Mouse (Mus musculus) forebrain, embryonic 12.5 days (tissue): ENCODE results near the gene Sox6. TPM values are rescaled to one million over a fixed set of nuclear protein-coding genes. Genes with fewer than 3 reads are reported as not detected.
A peak's percentile ranks its signal among the peaks of the same experiment; 100 is the strongest.
"Not testable (repeated sequence)": the region's sequence is repeated elsewhere in the genome, so short reads cannot be mapped to it uniquely, and the experiment has no call there.

Source experiments
- ATAC-seq: fragments of 200-750 bp; cut with Nextera tagmentation; 2 replicates; pipeline ENCODE4 v1.8.0; 2017; ENCODE audit warnings: moderate TSS enrichment; ENCODE audit not compliant: low FRiP score
- H3K27ac ChIP-seq: fragments of 300-500 bp; sonication (generic); 2 replicates; pipeline ENCODE4 v1.5.1; 2016; ENCODE audit warnings: mild to moderate bottlenecking
- H3K27me3 ChIP-seq: fragments of 300-500 bp; sonication (generic); 2 replicates; pipeline ENCODE4 v1.6.1; 2016; ENCODE audit warnings: mild to moderate bottlenecking
- H3K36me3 ChIP-seq: fragments of 300-500 bp; sonication (generic); replicated peaks from 2 replicates; pipeline ENCODE4 v1.6.1; 2016; ENCODE audit warnings: mild to moderate bottlenecking
- H3K4me1 ChIP-seq: fragments of 300-500 bp; sonication (generic); 2 replicates; pipeline ENCODE4 v1.6.1; 2016
- H3K4me2 ChIP-seq: fragments of 300-500 bp; sonication (generic); 2 replicates; pipeline ENCODE4 v1.6.1; 2016; ENCODE audit warnings: mild to moderate bottlenecking, moderate library complexity
- H3K4me3 ChIP-seq: fragments of 300-500 bp; sonication (generic); replicated peaks from 2 replicates; pipeline ENCODE4 v1.5.1; 2016; ENCODE audit warnings: mild to moderate bottlenecking
- H3K9ac ChIP-seq: fragments of 300-500 bp; sonication (generic); 2 replicates; pipeline ENCODE4 v1.6.1; 2016; ENCODE audit warnings: mild to moderate bottlenecking
- H3K9me3 ChIP-seq: fragments of 300-500 bp; sonication (generic); 2 replicates; pipeline ENCODE4 v1.6.1; 2016
- WGBS: fragments of 180-500 bp; shearing (Covaris S2); methylation state at CpG from one replicate; pipeline ENCODE4 v1.1.7; 2016; 5-methylcytosine and 5-hydroxymethylcytosine counted together
- polyA plus RNA-seq: library from polyadenylated mRNA; unstranded; fragments of >200 nt; fragmentation: Nextera tagmentation; extraction: Ambion mirVana; gene quantifications from 2 replicates; pipeline ENCODE4 v1.2.1, GENCODE M21; 2016

Sox6 gene
- polyA plus RNA-seq = 134 and 138 TPM in 2 replicates

DNA sequence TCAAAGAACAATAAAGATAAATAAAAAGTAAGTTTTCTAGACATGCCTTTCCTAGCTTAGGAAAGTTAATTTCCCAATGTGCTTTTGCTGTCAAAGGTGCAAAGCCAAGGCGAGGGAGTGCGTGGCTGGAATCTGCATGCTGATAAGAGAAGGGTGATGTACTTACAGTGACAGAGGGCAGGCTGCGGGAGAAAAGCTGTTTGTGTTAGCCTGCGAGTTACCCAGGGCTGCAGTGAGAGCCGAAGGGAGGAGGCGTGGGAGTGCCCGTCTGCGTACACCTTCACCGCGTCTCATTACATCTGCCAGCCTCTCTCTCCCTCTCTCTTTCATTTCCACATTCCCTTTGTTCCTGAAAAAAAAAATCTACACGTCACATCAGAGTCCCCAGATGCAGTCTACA is at the start of gene Sox6:
Sox6 (minus strand) TSS at position 286 of the 400 bp plus-strand sequence.
- Histone ChIP-seq H3K36me3 (no peaks in the 10 kb centered on the region), H3K27me3 (peaks cover 33% of the 10 kb centered on the region), H3K4me1 (peaks cover 54% of the 10 kb centered on the region), H3K4me3 (peak within 1 kb of the TSS; percentile 51), H3K9me3 (no peaks in the 10 kb centered on the region), H3K9ac (peak within 1 kb of the TSS; percentile 62), H3K27ac (peak within 1 kb of the TSS; percentile 65), H3K4me2 (peak within 1 kb of the TSS; percentile 99)
- no peak for ATAC-seq
- WGBS = 1% methylated on average over 11 of the region's 11 CpGs

DNA sequence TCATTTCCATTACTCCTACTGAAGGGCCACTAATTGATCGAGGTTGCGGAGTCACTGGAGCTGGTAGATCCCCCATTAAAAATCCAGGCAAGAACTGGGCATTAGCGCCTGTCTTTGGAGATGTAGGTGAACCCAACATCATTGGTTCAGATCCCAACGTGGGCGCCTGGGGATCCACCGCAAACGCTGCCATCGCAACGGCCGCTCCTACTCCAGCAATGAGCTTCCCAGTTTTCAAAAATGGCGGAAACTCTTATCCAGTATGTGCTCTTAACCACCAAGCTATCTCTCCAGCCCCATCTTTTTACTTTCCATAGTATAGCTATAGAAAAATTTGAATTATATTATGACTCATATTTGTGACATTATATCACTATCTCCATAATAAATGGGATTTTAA is 45.8 kb upstream of the Sox6 start, which contains the start of gene Gm4353:
Gm4353 (minus strand) TSS at position 270 of the 400 bp plus-strand sequence.
- H3K9me3 ChIP-seq, H3K4me3 ChIP-seq, H3K9ac ChIP-seq, H3K27ac ChIP-seq, H3K36me3 ChIP-seq, H3K4me2 ChIP-seq, H3K4me1 ChIP-seq, H3K27me3 ChIP-seq, ATAC-seq: not testable (repeated sequence)
- WGBS = 98% methylated on average over 11 of the region's 11 CpGs

DNA sequence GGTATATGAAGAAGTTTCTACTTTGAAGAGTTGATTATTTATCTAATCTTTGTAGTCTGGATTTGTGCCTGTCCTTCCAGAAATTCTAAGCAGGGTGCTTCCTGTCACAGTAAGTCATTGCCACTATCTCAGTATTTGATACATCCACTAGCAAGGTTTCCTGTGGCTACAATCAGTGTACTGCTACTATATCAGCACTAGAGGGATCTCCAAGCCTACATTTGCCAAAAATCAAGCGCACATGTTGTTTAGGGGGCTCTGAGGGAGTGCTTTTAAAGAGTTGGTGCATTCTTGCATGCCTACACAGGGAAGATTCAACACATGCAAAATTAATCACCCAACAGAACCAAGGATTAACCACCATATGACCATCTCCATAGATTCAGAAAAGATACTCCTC is 22.1 kb upstream of the Sox6 start:
- H3K9ac ChIP-seq = no peak overlapping the region
- ATAC-seq = no peak
- no peaks in the 10 kb centered on the region for H3K36me3 ChIP-seq
- no peak overlapping the region for H3K4me3 ChIP-seq
- no peak overlapping the region for H3K27ac ChIP-seq
- H3K4me1 ChIP-seq = no peaks in the 10 kb centered on the region
- no peaks in the 10 kb centered on the region for H3K27me3 ChIP-seq
- no peaks in the 10 kb centered on the region for H3K9me3 ChIP-seq
- WGBS = 47% methylated on average over 1 of the region's 1 CpGs
- H3K4me2 ChIP-seq = no peak overlapping the region

DNA sequence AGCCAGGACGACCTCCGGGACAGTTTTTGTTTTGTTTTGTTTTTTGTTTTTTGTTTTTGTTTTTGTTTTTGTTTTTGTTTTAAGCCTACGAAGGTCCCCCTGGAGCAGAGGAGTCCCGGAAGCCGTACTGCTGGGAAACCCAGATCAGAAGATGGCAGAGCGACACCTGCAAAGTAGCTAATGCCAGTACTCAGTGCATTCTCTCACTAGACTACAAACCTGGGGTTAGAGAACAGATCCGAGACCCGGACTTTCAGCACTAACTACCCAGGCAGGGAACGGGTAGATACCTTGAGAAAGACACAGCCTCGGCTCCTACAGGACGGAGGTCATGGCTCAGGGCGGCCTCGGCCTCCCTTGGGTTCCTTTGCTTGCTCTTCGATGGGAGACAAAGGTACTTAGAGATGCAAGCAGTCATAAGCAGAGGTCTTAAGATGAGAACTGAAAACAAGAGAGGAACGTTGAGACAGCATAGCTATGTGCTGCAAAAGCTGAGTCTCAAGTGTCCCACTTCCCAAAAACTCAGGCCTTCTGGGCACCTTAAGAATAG is 1.9 kb upstream of the Sox6 start:
- peaks cover 30% of the 10 kb centered on the region for H3K27me3 ChIP-seq
- H3K9ac ChIP-seq = no peak overlapping the region
- peaks cover 46% of the 10 kb centered on the region for H3K4me1 ChIP-seq
- H3K4me2 ChIP-seq = peak overlapping the region; percentile 99
- no peaks in the 10 kb centered on the region for H3K9me3 ChIP-seq
- WGBS = 16% methylated on average over 15 of the region's 15 CpGs
- H3K36me3 ChIP-seq = no peaks in the 10 kb centered on the region
- H3K27ac ChIP-seq = no peak overlapping the region
- H3K4me3 ChIP-seq = peak overlapping the region; percentile 51
- ATAC-seq = no peak

- Histone ChIP-seq H3K9me3 (no peaks in the 10 kb centered on the region), H3K9ac (peak overlapping the region; percentile 62), H3K27me3 (peaks cover 33% of the 10 kb centered on the region), H3K27ac (peak overlapping the region; percentile 65), H3K36me3 (no peaks in the 10 kb centered on the region), H3K4me3 (peak overlapping the region; percentile 51), H3K4me1 (peaks cover 49% of the 10 kb centered on the region), H3K4me2 (peak overlapping the region; percentile 99)
- under 1% methylated on average over 48 of the region's 48 CpGs for WGBS
- ATAC-seq = peak; percentile 84
Measured at GRCm38 (mm10) chr7:116039538-116040466, 1.2 kb upstream of the Sox6 start.

DNA sequence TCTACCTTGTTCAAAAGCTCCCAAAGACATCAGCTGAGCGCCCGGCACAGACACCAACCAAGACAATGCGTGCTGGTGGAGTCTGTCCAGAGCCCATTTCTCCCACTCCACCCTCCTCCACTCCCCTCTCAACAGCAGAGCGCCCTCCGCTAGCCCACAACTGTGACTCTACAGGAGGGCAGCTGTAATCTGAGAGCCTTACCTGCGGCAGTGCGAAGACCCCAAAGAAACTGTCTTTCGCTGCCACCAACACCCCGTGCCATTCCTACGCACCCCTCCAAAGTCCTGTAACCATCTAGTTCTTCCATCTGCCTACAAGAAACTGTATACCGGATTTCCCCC is 571 bp upstream of the Sox6 start, which contains the start of gene 1110004F10Rik:
1110004F10Rik (plus strand) TSS at position 202 of the 342 bp plus-strand sequence.
- Histone ChIP-seq H3K4me2 (peak within 1 kb of the TSS; percentile 99), H3K9me3 (no peaks in the 10 kb centered on the region), H3K4me3 (peak within 1 kb of the TSS; percentile 51), H3K4me1 (peaks cover 52% of the 10 kb centered on the region), H3K9ac (peak within 1 kb of the TSS; percentile 62), H3K27ac (peak within 1 kb of the TSS; percentile 65), H3K27me3 (peaks cover 33% of the 10 kb centered on the region), H3K36me3 (no peaks in the 10 kb centered on the region)
- WGBS = 0% methylated on average over 11 of the region's 11 CpGs
- no peak for ATAC-seq

GRCm38 (mm10) chr7:116038024-116038423 is 572 bp downstream of the Sox6 start:
- Histone ChIP-seq H3K4me1 (peaks cover 54% of the 10 kb centered on the region), H3K27me3 (peaks cover 33% of the 10 kb centered on the region), H3K36me3 (no peaks in the 10 kb centered on the region), H3K4me3 (peak overlapping the region; percentile 51), H3K27ac (no peak overlapping the region), H3K9me3 (no peaks in the 10 kb centered on the region), H3K9ac (peak overlapping the region; percentile 41), H3K4me2 (peak overlapping the region; percentile 99)
- no peak for ATAC-seq
- WGBS = 1% methylated on average over 13 of the region's 13 CpGs

DNA sequence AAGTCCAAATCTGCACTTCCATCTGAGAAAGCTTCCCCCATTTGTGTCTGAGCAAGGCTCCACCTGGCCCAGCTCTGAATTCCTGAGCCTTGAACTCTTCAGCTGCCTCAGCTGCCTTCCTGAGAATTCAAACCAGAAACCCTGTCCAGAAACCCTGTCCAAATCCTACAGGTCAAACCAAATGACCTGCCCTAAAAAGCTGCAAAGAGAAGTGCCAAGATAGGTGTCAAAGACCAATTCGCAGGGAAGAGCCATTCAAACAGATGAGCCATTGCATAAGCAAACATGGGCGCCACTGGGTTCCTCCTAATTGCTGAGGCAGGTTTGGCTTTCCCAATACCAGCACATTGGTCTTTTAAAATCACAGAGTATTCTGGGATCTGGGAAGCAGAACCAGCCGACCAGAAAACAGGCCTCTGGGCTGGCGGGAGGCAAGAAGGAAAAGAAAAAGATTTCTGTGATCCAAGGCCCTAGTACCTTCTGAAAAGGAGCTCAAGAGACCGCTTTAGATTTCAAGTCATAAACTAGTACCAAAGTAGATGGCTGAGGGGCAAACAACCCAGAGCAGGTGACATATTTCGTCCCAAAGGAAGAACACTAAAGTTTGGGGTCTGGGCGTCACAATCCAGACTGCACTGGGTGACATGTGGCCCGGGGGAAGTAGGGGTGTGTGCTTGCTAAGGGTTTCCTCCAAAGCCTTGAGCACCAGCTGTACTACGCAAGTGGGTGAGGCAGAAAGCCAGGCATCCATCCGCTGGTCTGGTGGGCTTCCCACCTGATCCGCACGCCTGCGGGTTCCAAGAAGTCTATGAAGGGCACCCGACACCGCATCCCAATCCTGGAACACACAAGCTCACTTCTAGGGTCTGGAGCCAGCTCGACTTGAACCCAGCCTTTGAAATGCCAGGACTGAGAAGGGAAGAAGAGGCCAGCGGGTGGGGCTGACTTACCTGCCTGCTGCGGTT is 1.7 kb downstream of the Sox6 start:
- ATAC-seq = no peak
- Histone ChIP-seq H3K9me3 (no peaks in the 10 kb centered on the region), H3K4me1 (peaks cover 54% of the 10 kb centered on the region), H3K4me3 (peak overlapping the region; percentile 26), H3K9ac (peak overlapping the region; percentile 21; the same call in 1 of the 2 replicates), H3K4me2 (peak overlapping the region; percentile 99), H3K27ac (no peak overlapping the region), H3K36me3 (no peaks in the 10 kb centered on the region), H3K27me3 (peaks cover 33% of the 10 kb centered on the region)
- whole genome bisulfite sequencing = 21% methylated on average over 18 of the region's 18 CpGs

DNA sequence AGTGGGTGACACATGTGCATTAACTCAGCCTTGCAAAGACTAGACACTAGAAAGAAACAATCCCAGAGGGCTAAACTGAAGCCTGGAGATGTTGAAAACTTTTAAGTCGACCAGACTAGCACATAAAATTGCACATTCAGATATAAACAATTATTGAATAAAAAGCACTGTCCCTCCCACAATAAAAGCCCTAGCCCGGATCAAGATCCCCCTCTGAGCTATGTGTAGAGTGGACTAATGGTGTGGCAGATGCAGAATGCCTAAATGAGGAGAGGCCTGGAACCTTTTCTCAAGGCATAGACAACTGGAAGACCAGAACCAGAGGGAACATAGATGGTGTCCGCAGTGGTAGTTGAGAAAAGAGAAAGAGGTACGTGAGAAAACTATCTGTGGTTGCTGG is 3.1 kb downstream of the Sox6 start:
- Histone ChIP-seq H3K27ac (no peak overlapping the region), H3K9me3 (no peaks in the 10 kb centered on the region), H3K36me3 (no peaks in the 10 kb centered on the region), H3K27me3 (peaks cover 28% of the 10 kb centered on the region), H3K4me1 (peaks cover 62% of the 10 kb centered on the region), H3K4me2 (peak overlapping the region; percentile 99), H3K4me3 (peak overlapping the region; percentile 76; the same call in 1 of the 2 replicates), H3K9ac (0 out of 2 replicates have a peak overlapping the region, but pooled peaks have one; percentile 22)
- ATAC-seq = no peak
- 29% methylated on average over 4 of the region's 4 CpGs for WGBS

DNA sequence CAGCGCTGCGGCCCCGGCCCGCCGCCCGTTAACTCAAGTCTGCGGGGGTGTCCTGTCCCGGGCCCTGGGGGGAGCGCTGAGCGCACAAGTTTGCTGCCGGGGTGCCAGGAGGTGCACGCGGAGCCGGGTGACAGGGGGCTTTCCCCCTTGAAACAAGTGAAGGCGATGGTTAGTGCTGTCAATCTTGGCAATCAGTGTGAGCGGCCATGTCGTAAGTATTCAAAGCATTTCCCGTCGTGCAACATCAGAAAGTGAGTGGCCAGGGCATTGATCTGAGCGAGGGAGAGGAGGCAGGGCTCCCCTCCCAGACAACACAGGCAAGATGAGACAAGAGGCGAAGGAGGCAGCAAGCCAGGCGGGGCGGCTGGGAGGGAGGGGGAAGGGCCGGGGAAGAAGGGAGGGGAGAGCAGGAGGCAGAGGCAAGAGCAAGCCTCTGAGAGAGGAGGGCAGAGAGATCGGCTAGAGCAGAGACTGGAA is 4.3 kb downstream of the Sox6 start:
- Histone ChIP-seq H3K27ac (peak overlapping the region; percentile 96), H3K9me3 (no peaks in the 10 kb centered on the region), H3K9ac (peak overlapping the region; percentile 97), H3K36me3 (no peaks in the 10 kb centered on the region), H3K4me3 (peak overlapping the region; percentile 76), H3K4me1 (peaks cover 61% of the 10 kb centered on the region), H3K27me3 (peaks cover 27% of the 10 kb centered on the region), H3K4me2 (peak overlapping the region; percentile 99)
- peak; percentile 67 for ATAC-seq
- under 1% methylated on average over 25 of the region's 25 CpGs for WGBS

DNA sequence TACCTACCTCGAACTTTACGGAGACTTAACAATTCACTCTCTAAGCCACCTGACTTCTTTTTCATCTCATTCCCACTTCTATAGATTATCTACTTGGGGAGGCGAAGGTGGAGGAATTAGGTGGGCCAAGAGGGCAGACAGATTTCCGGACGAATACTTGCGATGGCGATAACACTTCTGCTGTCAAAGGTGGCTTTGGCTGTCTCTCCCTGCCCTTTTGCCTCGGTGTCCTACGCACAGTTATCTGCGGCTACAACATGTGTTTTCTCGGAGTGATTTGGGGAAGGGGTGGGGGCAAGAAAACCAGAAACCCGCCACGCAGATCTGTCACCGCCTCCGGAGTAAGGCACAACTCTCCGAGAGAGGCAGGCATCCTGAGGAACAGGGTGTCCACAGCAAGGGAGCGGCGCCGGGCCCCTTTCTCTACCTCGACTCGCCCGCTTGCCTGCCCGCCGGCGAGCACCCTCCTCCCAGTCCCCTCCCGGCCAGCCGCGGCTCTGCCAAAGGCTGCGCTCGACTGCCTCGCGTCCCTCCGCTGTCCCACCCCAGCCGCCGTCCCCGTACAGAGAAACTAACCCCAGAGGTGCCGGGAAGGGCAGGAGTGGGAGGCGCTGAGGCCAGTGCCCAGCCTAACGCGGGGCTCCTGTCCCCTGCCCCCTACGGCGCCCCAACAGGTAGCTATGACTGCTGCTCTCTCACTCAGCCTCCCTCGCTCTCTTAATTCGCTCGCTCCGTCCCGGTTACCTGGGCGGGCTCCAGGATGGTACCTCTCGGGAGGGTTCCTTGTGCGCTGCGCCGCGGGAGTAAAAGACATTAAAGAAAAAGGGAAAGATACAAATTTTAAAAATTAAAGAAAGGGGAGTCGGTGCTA is 5.0 kb downstream of the Sox6 start:
- ATAC-seq = peak; percentile 52
- H3K4me3 ChIP-seq = peak overlapping the region; percentile 76
- peak overlapping the region; percentile 97 for H3K9ac ChIP-seq
- no peaks in the 10 kb centered on the region for H3K9me3 ChIP-seq
- H3K4me2 ChIP-seq = peak overlapping the region; percentile 99
- H3K27me3 ChIP-seq = peaks cover 27% of the 10 kb centered on the region
- H3K27ac ChIP-seq = peak overlapping the region; percentile 96
- under 1% methylated on average over 53 of the region's 54 CpGs for WGBS
- H3K36me3 ChIP-seq = no peaks in the 10 kb centered on the region
- peaks cover 54% of the 10 kb centered on the region for H3K4me1 ChIP-seq
